Mouse (Mus musculus) right cerebral cortex, adult 2 months (tissue): ENCODE measurements around the gene Ank2.

Source experiments
- DNase-seq, 2 experiments: peaks; one replicate each; pipeline ENCODE4 v3.0.0; 2021 to 2022; ENCODE audit warnings: low spot score in 2 of 2

Gene Ank2

DNA sequence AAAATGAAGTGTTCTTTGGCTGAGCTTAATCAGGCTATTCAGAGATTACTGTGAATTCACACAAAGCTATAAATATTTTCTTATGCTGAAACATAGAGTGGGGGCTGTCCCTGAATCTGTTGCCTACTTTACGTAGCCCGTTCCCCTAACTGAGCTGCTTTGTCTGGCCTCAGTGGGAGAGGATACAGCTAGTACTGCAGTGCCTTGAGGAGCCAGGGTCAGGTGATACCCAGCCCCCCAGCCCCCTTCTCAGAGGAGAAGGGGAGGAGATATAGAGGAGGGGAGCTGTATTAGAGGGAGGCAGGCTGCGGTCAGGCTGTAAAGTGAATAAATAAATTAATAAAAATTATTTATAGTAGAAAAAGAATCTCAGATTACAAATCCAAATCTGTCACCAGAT lies 519.5 kb downstream of the Ank2 start:
- DNase-seq: peak in 1 of 2 experiments; percentile 11

DNA sequence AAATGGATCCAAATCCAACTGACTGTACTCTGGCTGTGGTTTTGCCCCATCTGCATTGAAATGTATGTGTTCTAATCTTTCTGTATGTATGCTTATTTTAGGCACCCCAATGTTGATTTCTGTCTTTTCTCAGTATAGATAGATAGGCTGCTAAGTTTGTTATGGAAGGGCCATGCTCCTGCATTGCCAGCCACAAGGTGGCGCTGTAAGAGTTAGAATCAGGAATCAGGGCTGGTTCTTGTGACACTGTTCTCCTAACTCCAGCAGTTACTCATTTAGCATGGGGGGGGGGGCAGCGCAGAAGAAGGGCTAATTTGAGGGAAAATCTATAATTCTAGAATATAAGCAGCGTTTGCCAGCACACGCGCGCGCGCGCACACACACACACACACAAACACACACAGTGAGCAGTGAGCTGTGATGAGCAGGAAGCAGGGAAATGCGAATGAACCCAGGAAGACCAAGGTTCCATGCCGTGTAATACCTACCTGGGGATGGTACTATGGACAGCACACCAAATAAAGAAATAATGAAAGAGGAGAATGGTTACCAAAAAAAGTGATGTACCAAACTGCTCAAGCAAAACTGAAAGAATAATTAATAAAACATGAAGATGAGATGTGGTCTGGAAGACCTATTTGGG lies 520.3 kb downstream of the Ank2 start:
- DNase-seq: peak; percentile 80 to 85

- peak in 1 of 2 experiments; percentile 4 for DNase-seq
Measured at GRCm38 (mm10) chr3:126977399-126977798, 521.8 kb downstream of the Ank2 start.

DNA sequence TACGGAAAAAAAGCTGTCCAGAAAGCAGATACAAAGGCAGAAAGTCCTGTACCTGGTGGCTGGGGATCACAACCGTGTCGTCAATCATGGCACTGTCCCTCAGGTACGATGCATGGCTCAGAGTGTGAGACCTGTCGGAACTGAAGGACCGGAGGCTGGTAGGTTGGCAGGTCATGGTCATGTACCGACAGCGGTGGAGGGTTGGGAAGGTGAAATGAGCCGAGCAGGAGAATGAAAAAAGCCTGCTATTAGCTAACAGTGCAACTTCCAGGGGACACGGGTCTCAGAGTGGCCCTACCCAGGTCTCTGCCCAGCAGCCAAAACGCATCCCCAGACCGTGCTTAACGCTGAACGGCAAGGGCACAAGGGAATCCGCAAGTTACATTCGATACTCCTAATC lies 522.4 kb downstream of the Ank2 start:
- peak in 1 of 2 experiments; percentile 2 for DNase-seq

GRCm38 (mm10) chr3:126975409-126975808 lies 523.7 kb downstream of the Ank2 start:
- DNase-seq: no peak

- no peak for DNase-seq
Measured at GRCm38 (mm10) chr3:126973551-126973950, 525.6 kb downstream of the Ank2 start.

DNA sequence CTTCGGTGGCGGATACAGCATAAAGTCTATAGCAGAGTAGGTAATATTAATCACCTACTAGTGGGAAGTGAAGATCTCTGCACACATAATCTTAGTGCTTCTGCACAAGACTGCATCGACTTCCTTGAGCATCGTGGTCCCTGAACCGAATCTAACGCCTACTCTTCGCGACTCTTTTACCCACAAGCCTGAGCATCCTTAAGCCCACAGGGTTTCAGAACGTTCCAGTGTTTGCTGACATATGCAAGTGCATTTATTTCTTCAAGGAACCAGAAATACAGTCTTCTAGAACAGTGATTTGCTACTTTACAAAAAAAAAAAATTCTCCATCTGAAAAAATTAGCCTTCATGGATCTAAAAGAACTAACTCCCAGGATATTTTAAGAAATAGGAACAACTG lies 527.6 kb downstream of the Ank2 start:
- peak in 1 of 2 experiments; percentile 21 for DNase-seq

DNA sequence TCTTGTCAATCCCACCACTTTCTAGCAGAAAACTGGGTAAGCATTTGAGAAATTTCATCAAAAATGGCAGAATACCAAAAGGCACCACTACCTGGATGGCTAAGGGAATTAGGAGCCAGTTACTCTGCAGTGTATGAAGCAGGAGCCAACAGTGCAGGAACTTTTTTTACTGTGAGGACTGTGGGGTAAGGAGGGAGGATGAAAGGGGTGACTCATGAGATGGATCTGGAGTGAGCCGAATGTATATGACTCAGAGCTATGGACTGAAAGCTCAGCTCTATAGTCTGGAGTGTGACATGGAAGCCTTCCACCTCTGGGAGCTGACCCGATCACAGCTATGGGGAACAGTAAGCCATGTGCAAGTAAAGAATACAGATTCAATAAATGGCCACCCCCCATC lies 530.4 kb downstream of the Ank2 start:
- peak in 1 of 2 experiments; percentile 13 for DNase-seq

DNA sequence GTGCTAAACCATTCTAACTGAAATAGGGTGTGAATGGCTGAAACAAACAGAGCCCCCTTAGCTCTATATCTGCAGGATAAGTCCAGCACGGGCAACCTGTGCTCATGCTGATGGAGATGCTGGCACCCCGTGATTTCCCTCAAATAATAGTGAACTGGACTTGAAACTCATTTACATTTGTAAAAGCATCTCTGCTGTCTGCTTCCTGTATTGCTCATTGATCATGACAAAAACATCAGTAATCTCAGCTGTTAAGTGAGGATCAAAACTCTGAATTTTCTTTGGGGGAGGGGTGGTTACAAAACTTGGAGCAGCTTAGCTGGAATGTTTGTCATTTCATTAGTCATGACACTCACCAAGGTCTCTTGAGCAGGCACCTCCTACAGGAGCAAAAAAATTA lies 533.4 kb downstream of the Ank2 start:
- no peak for DNase-seq

DNA sequence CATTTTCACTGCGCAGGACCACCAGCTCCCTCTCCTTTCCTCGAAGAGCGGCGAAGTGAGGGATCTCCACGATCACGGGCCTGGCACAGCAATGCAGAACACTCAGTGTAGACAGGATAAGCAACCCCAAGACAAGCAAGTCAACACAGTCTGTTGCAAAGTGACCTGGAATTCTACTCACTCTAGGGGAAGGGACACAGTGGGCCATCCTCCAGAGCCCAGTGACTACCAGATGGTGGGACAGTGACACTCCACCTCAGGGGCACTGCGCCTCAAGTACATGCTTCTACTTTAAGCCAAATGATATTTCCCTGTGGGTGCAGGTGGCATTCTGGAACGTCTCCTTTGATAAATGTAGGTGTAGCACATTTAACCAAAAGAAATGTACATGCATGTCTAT lies 536.8 kb downstream of the Ank2 start:
- DNase-seq: no peak

GRCm38 (mm10) chr3:126952698-126953097 lies 546.5 kb downstream of the Ank2 start:
- DNase-seq: no peak

- DNase-seq: no peak
Measured at GRCm38 (mm10) chr3:126946591-126946990, 552.6 kb downstream of the Ank2 start.

GRCm38 (mm10) chr3:126944838-126945237 lies 554.3 kb downstream of the Ank2 start:
- DNase-seq: no peak

GRCm38 (mm10) chr3:126944081-126944480 lies 555.1 kb downstream of the Ank2 start:
- no peak for DNase-seq

DNA sequence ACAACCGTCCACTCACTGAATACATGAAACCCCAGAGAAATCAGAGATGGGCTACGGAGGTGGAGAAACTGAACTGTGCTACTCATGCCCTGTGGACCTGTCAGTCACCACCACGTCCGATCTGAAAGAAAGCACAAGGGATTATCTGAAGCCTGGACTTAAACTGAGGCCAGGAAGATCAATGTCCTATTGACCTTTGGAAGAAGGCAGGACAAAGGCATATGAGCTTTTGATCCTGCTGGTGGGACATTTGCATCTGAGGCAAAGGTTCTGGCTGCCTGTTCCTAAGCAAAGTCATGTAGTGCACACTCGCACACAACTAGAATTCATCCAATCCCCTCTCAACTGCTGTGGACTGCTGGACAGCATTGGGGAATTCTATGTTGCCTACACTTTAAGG lies 558.7 kb downstream of the Ank2 start:
- DNase-seq: no peak

DNA sequence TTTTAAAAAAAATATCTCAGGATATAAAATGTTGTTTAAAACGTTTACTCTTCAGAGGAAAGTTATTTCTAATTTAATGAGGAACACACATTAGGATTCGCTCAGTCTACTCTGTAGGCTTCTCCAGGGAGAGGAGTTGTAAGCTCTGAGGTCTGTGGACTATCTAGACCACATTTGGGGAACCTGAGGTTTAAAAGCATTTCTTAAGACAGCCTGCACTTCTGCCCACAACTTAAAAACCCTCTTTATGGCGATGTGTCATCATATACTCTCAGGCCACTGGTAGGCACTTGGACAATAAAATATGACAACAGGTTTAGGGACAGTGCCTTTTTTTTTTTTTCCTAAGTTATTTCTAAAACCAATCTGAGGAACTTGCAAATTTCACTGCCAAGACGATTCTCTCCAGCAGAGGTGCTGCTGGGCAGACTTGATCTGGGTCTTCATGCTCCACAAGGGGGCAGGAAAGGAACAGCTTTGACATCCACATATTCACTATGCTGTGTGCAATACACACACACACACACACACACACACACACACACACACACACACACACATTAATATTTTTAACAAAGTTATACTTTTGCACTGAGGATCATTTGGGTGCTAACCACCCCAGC lies 567.2 kb downstream of the Ank2 start:
- peak in 1 of 2 experiments; percentile 37 for DNase-seq

DNA sequence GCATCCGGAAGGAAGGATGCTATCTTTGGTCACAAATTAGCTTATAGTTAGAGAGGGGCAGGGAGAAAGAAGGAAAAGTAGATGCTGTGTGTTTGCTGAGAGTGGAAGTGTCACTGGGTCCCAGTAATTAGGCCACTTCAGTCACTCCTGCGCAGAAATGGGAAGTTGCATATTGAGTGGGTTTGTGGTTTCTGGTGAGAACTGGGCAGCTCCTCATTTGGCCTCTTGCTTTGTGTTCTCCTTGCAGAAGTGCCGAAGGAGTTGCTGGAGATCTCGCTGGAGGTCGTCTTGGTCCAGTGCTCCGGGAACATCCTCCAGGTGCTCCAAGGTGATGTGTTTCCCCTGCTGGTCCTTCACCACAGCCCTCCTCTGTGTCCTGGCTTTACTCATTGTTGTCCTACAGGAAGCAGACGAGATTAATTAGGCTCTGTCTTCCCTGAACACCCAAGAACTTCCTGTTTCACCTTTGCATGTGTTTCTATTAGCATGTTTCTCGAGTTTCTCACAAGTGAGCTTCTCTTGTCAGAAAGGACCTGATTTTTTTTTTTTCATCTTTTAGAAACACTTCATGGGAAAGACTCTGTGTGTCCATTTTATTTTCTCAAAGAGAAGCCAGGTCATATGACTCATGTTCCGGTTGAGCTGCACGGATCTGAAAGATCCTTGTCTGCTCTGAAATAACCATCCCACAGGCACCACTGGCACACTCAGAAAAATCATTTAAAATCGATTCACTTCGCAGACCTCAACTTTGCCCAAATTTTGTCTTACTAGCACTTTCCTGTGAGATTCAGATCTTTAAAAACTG lies 575.4 kb downstream of the Ank2 start:
- DNase-seq: no peak

DNA sequence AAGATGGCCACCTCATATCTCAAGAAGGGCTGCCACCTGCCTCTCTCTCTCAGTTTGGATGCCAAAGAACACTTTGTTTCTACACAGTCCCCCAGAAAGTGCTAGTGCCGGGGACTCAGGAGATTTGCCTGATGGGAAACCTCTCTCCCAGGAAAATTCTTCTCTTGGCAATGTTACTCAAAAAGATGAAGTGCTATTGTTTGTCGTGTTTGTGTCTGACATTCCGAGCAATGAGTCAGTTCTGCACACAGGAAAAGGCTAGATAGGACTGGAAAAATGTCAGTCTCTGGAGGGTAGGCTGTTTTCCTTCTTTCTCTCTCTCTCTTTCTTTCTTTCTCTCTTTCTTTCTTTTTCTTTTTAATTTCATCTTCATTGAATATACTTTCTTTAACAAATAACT lies 577.2 kb downstream of the Ank2 start:
- DNase-seq: no peak

- no peak for DNase-seq
Measured at GRCm38 (mm10) chr3:126920296-126920695, 578.9 kb downstream of the Ank2 start.

GRCm38 (mm10) chr3:126918805-126919473 lies 580.2 kb downstream of the Ank2 start:
- no peak for DNase-seq

DNA sequence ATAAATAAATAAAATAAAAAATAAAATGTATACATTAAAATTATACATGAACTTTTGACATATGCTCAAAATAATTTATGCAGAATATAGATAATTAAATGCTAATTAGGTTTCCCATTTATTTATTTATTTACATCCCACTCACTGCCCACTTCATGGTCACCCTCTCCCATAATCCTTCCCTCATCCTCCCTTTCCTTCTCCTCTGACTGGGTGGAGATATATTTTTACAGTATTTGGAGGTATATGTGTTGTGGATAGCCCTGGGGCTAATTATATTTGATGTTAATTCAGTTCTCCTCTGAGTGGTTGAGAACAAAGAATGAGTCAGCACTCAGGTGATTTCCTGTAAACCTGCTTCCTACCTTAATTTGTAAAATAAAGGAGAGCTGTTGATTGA lies 582.8 kb downstream of the Ank2 start:
- DNase-seq: no peak

- DNase-seq: peak in 1 of 2 experiments; percentile 47
Measured at GRCm38 (mm10) chr3:126903543-126903942, 595.6 kb downstream of the Ank2 start.
